Mouse (Mus musculus) kidney, adult 2 months (tissue): ENCODE results near the gene Ypel1.

Experiments
- CTCF ChIP-seq: fragments of 200-500 bp; conservative IDR thresholded peaks from 2 replicates; pipeline ENCODE4 v1.5.1; 2011; ENCODE audit warnings: low read depth, mild to moderate bottlenecking, control low read depth, low read length, moderate library complexity, mixed read lengths; ENCODE audit not compliant: insufficient read depth, insufficient read length
- POLR2A ChIP-seq: fragments of 200-500 bp; IDR thresholded peaks from one replicate; pipeline ENCODE4 v1.6.1; 2011; ENCODE audit warnings: low read depth, low read length, control low read depth

DNA sequence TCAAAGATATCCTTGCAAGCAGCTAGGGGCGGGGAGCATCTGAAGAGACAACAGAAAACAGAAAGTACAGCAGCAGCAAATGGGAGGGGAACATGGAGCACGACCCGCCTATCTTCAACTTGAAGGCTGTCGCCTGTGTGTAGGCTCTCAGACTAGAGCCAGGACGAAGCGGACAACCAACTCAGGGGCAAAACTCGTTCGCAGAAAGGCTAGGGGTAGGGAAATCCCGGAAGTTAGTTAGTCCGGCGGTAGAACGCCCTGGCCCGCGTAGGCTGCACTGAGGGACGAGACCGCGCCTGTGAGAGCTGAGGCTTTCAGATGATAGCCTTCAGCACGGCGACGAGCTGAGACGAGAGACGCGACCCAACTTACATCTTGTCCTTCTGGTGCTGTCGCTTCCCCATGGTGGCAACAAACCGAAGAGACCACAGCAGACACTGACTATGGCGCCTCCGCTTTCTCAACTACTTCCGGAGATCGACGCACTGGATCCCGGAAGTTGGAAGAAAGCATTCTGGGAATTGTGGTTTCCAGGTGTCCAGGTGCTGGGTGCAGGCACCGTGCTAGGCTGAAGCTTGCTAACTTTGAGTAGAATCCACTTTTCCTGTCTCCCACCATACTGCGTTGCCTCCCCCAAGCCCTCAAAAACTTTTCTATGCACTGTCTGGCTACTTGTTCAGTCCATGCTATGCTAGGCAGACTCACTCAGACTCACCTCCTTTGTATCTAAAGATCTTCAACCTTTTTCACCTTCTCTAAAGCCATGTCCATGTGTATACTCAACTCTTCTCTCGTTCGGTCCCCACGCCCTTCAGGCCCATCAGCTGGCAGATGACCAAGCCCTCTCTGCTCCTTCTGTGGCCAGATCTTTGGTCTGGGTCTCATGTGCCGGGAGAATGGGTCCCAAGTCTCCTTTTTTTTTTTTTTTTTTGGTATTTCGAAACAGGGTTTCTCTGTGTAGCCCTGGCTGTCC, 41.6 kb downstream of the Ypel1 start, which contains the start of gene Ppil2:
- TF ChIP-seq CTCF = no peak
- peak; percentile 77 for TF ChIP-seq POLR2A
